Mouse (Mus musculus) midbrain, embryonic 16.5 days (tissue): ENCODE measurements around the gene Schip1. TPM values are rescaled to one million over a fixed set of nuclear protein-coding genes. Genes with fewer than 3 reads are reported as not detected.

ENCODE experiments used
- ATAC-seq: fragments of 200-750 bp; cut with Nextera tagmentation; 2 replicates; pipeline ENCODE4 v1.8.0; 2017; ENCODE audit warnings: moderate TSS enrichment
- H3K27ac ChIP-seq: fragments of 300-500 bp; sonication (generic); 2 replicates; pipeline ENCODE4 v1.5.1; 2014; ENCODE audit warnings: mild to moderate bottlenecking, low read length, mixed read lengths
- H3K27me3 ChIP-seq: fragments of 300-500 bp; sonication (generic); 2 replicates; pipeline ENCODE4 v1.6.1; 2014; ENCODE audit warnings: low read depth, low read length, mixed read lengths; ENCODE audit not compliant: control insufficient read depth, insufficient read depth
- H3K36me3 ChIP-seq: fragments of 300-500 bp; sonication (generic); 2 replicates; pipeline ENCODE4 v1.6.1; 2014; ENCODE audit warnings: mild to moderate bottlenecking, low read length, moderate library complexity, mixed read lengths; ENCODE audit not compliant: control insufficient read depth, insufficient read depth
- H3K4me1 ChIP-seq: fragments of 300-500 bp; sonication (generic); 2 replicates; pipeline ENCODE4 v1.6.1; 2014; ENCODE audit warnings: mild to moderate bottlenecking, low read length, mixed read lengths; ENCODE audit not compliant: control insufficient read depth, insufficient read depth
- H3K4me2 ChIP-seq: fragments of 300-500 bp; sonication (generic); 2 replicates; pipeline ENCODE4 v1.6.1; 2014; ENCODE audit warnings: mild to moderate bottlenecking, low read length, mixed read lengths
- H3K4me3 ChIP-seq: fragments of 300-500 bp; sonication (generic); 2 replicates; pipeline ENCODE4 v1.5.1; 2014; ENCODE audit warnings: low read depth, mild to moderate bottlenecking, low read length, moderate library complexity, mixed read lengths
- H3K9ac ChIP-seq: fragments of 300-500 bp; sonication (generic); 2 replicates; pipeline ENCODE4 v1.6.1; 2014; ENCODE audit warnings: low read depth, low read length, mixed read lengths
- H3K9me3 ChIP-seq: fragments of 300-500 bp; sonication (generic); replicated peaks from 2 replicates; pipeline ENCODE4 v1.6.1; 2014; ENCODE audit warnings: mild to moderate bottlenecking, low read length, mixed read lengths; ENCODE audit not compliant: control insufficient read depth, poor library complexity, severe bottlenecking
- WGBS: fragments of 180-500 bp; shearing (Covaris S2); extraction: QIAGEN DNeasy Blood & Tissue Kit; methylation state at CpG from one replicate; pipeline ENCODE4 v1.1.7; 2014; 5-methylcytosine and 5-hydroxymethylcytosine counted together
- polyA plus RNA-seq: library from polyadenylated mRNA; unstranded; fragments of >200 nt; fragmentation: Nextera tagmentation; extraction: Ambion mirVana; gene quantifications from 2 replicates; pipeline ENCODE4 v1.2.1, GENCODE M21; 2015

The Schip1 gene
- polyA plus RNA-seq, 1 experiment from 2014 or later, result 147 TPM

DNA sequence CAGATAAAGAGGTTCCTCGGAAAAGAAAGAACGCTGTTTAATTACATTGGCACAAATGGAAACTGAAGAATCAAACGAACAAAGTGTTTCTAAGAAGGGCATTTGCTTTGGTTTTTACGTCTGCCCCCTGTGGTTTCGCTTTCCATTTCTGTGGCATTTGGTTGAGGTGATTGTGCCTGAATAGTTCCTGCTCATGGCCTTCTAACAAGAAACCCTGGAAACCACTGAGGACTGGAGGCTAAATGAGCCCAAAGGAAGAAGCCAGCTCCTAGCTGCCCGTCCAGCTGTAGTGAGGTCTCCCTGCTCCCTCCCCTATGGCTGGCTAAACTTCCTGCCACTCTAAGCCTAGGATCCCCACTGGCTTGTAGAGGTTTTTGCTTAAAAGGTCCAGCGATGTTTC is 573.4 kb downstream of the Schip1 start:
- WGBS, result 14% methylated on average over 7 of the region's 7 CpGs
- Histone ChIP-seq H3K27me3 (no peaks in the 10 kb centered on the region), H3K4me3 (no peak overlapping the region), H3K27ac (no peak overlapping the region), H3K36me3 (no peaks in the 10 kb centered on the region), H3K4me1 (no peaks in the 10 kb centered on the region; the same call in 1 of the 2 replicates), H3K9me3 (no peaks in the 10 kb centered on the region), H3K4me2 (no peak overlapping the region), H3K9ac (no peak overlapping the region)
- ATAC-seq, result no peak

DNA sequence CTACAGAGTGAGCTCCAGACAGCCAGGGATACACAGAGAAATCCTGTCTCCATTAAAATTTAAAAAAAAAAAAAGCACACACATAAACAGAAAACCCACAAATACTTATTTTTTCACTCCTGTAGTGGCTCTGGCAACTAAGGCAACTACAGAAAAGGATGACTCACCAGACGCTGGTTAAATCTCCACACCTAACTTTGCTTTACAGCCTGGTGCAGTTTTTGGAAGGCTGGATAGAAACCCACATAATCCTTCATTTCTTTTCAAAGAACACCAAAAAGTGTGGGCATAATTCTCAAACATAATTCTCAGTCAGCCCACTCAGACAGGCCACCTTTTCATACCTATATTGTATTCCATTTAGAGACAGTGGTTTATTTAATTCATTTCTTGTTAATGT is 574.1 kb downstream of the Schip1 start:
- 90% methylated on average over 1 of the region's 1 CpGs for WGBS
- no peak overlapping the region for H3K9ac ChIP-seq
- no peak overlapping the region for H3K27ac ChIP-seq
- ATAC-seq, result no peak
- no peaks in the 10 kb centered on the region; the same call in 1 of the 2 replicates for H3K4me1 ChIP-seq
- no peaks in the 10 kb centered on the region for H3K27me3 ChIP-seq
- H3K4me3 ChIP-seq, result no peak overlapping the region
- no peak overlapping the region for H3K4me2 ChIP-seq
- H3K36me3 ChIP-seq, result no peaks in the 10 kb centered on the region
- no peaks in the 10 kb centered on the region for H3K9me3 ChIP-seq

DNA sequence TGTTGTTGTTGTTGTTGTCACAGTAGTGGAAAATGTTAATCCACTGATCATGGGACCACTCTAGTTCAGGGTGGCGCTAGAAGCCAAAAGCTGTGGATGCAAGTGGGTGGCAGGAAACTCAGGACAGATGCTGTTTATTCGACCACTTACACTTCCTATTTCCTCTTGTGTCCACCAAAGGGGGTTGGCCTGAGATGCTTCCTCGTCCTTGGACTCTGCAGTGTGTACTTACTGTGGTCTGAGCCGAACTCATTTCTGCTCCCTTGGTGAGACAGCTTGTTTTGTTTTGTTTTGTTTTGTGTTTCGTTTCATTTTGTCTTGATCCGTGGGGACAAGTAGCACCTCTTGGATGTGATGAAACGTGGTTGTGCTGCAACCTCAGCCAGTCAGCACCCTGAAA is 578.3 kb downstream of the Schip1 start:
- no peak for ATAC-seq
- Histone ChIP-seq H3K9ac (no peak overlapping the region), H3K4me1 (no peaks in the 10 kb centered on the region), H3K36me3 (no peaks in the 10 kb centered on the region), H3K4me3 (no peak overlapping the region), H3K9me3 (no peaks in the 10 kb centered on the region), H3K27ac (no peak overlapping the region), H3K4me2 (no peak overlapping the region), H3K27me3 (no peaks in the 10 kb centered on the region)
- 87% methylated on average over 7 of the region's 7 CpGs for WGBS

- Histone ChIP-seq H3K4me2 (no peak overlapping the region), H3K9ac (no peak overlapping the region), H3K4me3 (no peak overlapping the region), H3K27me3 (no peaks in the 10 kb centered on the region), H3K27ac (no peak overlapping the region), H3K4me1 (no peaks in the 10 kb centered on the region), H3K36me3 (no peaks in the 10 kb centered on the region), H3K9me3 (no peaks in the 10 kb centered on the region)
- WGBS, result 91% methylated on average over 6 of the region's 6 CpGs
- ATAC-seq, result no peak
Measured at GRCm38 (mm10) chr3:68646387-68647130, 582.0 kb downstream of the Schip1 start.

DNA sequence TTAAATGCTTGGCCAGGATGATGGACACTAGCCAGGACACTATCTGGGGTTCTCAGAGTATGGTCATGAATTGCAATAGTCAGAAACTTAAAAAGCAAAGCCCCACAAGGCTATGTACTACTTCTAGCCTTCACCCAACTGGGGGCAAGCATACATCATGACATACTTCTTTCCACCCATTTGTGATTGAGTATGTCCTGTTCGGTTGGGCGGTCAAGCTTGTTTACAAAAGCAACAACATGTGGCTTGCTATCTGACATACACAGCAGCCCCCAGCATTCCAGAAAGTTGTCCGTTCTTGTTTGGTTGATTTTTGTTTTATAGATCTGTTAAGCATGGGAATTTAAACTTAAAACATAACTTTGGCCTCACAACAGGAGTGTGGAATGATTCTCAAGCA is 582.7 kb downstream of the Schip1 start:
- H3K4me3 ChIP-seq, result no peak overlapping the region
- no peak overlapping the region for H3K27ac ChIP-seq
- H3K4me2 ChIP-seq, result no peak overlapping the region
- no peaks in the 10 kb centered on the region for H3K9me3 ChIP-seq
- WGBS, result 93% methylated on average over 3 of the region's 3 CpGs
- no peak for ATAC-seq
- H3K4me1 ChIP-seq, result no peaks in the 10 kb centered on the region
- no peak overlapping the region for H3K9ac ChIP-seq
- no peaks in the 10 kb centered on the region for H3K27me3 ChIP-seq
- H3K36me3 ChIP-seq, result no peaks in the 10 kb centered on the region

GRCm38 (mm10) chr3:68650251-68650650 is 585.6 kb downstream of the Schip1 start:
- H3K4me2 ChIP-seq, result no peak overlapping the region
- H3K4me1 ChIP-seq, result no peaks in the 10 kb centered on the region
- no peaks in the 10 kb centered on the region for H3K27me3 ChIP-seq
- H3K36me3 ChIP-seq, result no peaks in the 10 kb centered on the region
- H3K27ac ChIP-seq, result no peak overlapping the region
- no peak for ATAC-seq
- H3K9ac ChIP-seq, result no peak overlapping the region
- WGBS, result 95% methylated on average over 3 of the region's 3 CpGs
- H3K4me3 ChIP-seq, result no peak overlapping the region
- no peaks in the 10 kb centered on the region for H3K9me3 ChIP-seq

DNA sequence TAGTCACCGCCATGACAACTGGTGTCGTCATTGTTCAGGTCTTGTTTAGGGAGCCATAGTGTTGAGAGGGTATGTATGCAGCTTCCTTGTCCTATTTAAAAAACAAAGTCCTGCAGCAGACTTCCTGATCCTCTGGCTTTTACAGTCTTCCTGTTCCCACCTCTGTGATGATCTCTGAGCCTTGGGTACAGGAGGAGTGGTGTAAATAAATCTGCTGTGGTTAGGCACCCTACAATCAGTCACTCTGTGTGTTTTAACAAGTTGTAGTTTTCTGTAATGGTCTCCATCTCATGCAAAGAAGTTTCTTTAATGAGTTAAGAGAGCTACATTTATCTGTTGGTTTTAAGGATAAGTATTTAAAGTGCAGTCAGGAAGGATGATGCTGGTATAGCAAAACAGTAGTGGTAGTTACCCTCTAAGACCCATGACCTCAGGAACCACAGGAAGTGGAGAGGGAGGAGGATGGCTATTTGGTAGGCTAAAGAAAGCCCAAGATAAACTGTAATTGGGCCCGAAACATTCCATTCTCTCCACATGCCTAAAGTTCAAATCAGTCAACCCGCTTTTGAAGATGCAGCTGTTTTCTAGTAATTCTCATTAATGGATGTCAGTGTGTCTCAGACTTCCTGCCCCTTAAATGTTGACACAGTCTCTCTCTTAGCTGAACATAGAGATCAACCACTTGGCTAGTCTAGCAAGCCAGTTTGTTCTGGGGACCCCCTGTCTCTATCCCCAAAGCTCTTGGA is 592.2 kb downstream of the Schip1 start:
- 87% methylated on average over 4 of the region's 4 CpGs for WGBS
- Histone ChIP-seq H3K4me3 (no peak overlapping the region), H3K4me1 (no peaks in the 10 kb centered on the region), H3K9ac (no peak overlapping the region), H3K36me3 (no peaks in the 10 kb centered on the region), H3K9me3 (no peaks in the 10 kb centered on the region), H3K27me3 (no peaks in the 10 kb centered on the region), H3K27ac (no peak overlapping the region), H3K4me2 (no peak overlapping the region)
- no peak for ATAC-seq

DNA sequence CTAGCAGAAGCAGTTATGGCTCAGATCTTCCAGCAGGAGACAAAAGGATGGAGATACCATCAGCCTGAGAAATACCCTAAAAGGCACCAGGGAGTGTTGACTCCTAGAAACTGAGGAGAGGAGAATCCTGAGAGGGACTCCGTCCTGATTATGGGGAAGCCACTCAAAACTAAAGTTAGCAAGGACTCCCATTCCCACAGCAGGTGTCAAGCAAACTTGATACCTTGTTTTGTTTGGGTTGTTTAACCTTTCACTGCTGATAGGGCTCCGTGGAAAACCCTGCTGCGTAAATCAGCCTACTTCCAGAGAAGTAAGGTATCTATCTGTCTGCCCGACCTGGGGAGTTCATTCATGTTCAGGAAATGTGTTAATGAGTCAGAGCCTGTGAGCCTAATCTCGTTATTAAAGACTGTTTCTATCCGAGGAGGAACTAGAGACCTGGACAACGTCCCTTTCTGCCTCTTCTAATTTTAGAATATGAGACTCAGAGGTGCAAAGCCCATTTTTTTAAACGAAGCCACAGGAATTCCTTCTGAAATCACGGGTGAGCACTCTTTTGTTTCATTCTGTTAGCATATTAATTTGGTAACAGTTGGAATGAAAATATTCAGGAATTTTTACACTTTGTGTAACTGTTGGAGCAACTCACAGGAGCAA is 593.1 kb downstream of the Schip1 start:
- Histone ChIP-seq H3K27me3 (no peaks in the 10 kb centered on the region), H3K9ac (no peak overlapping the region), H3K27ac (no peak overlapping the region), H3K4me2 (no peak overlapping the region), H3K4me3 (no peak overlapping the region), H3K4me1 (no peaks in the 10 kb centered on the region), H3K36me3 (no peaks in the 10 kb centered on the region), H3K9me3 (no peaks in the 10 kb centered on the region)
- 46% methylated on average over 9 of the region's 9 CpGs for WGBS
- ATAC-seq, result no peak

- WGBS, result 94% methylated on average over 6 of the region's 6 CpGs
- H3K4me1 ChIP-seq, result no peaks in the 10 kb centered on the region
- no peaks in the 10 kb centered on the region for H3K27me3 ChIP-seq
- ATAC-seq, result no peak
- no peak overlapping the region for H3K4me3 ChIP-seq
- no peak overlapping the region for H3K9ac ChIP-seq
- H3K4me2 ChIP-seq, result no peak overlapping the region
- H3K36me3 ChIP-seq, result no peaks in the 10 kb centered on the region
- no peaks in the 10 kb centered on the region for H3K9me3 ChIP-seq
- H3K27ac ChIP-seq, result no peak overlapping the region
Measured at GRCm38 (mm10) chr3:68659996-68660395, 595.4 kb downstream of the Schip1 start.
